Mouse (Mus musculus): ENCODE measurements around the gene AI661453. TPM values are rescaled to one million over a fixed set of nuclear protein-coding genes. Genes with fewer than 3 reads are reported as not detected.

The AI661453 gene
- polyA plus RNA-seq, 1 experiment from 2014 or later: 2.8 TPM

DNA sequence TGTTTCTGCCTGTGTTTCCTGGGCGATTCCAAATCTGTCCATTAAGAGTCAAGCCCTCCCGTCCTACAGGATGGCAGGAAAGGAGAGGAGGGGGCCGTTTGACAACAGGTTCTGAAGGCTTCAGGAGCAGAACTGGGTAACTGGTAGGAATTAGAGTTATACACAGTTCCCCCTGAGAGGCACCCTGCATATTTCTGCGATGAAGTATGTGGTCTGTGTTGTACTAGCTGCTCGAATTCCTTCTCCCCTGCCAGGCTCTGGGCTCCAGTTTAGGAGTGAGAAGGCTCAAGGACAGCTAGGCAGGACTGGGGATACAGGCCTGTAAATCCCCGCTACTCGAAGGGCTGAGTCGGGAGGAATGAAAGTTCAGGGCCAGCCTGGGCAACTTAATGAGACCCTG lies 81.8 kb downstream of the AI661453 start:
- H3K4me2 ChIP-seq (replicated peaks; ENCODE audit: low read depth, low read length): peak overlapping the region; percentile 12; the same call in 1 of the 2 replicates
- no peak overlapping the region for H3K4me3 ChIP-seq (ENCODE audit: low read depth, low read length)
- WGBS: 20% methylated on average over 8 of the region's 8 CpGs
- H3K9me3 ChIP-seq (ENCODE audit: low read length): no peaks in the 10 kb centered on the region
- peak; percentile 67 for ATAC-seq
- peak overlapping the region; percentile 89 for H3K27ac ChIP-seq (ENCODE audit: low read length)
- H3K4me1 ChIP-seq (ENCODE audit: insufficient read depth, low read depth, low read length): peaks cover 35% of the 10 kb centered on the region
- no peaks in the 10 kb centered on the region for H3K27me3 ChIP-seq (replicated peaks; ENCODE audit: insufficient read depth, low read length)
- TF ChIP-seq CTCF (IDR thresholded peaks at IDR 0.05) (no peak), EP300 (IDR thresholded peaks at IDR 0.05) (peak; percentile 33; the same call in 1 of the 2 replicates)
- H3K9ac ChIP-seq (replicated peaks; ENCODE audit: low read depth): no peak overlapping the region
- H3K36me3 ChIP-seq (ENCODE audit: insufficient read depth, low read length): peaks cover 5% of the 10 kb centered on the region; the same call in 1 of the 2 replicates
- DNase-seq (ENCODE audit: low spot score): peak; percentile 88

Other genes with a start within 250 kb of the AI661453 start
- gene Mrps10, start 67.7 kb upstream of the AI661453 start, polyA plus RNA-seq (2015; fragmentation: Nextera tagmentation; extraction: Ambion mirVana): 43.2 and 47.5 TPM in 2 replicates
- 0.23 and 0.43 TPM in 2 replicates for gene Guca1b, start 51.2 kb upstream of the AI661453 start, polyA plus RNA-seq (2015; fragmentation: Nextera tagmentation; extraction: Ambion mirVana)
- 1.9 and 2.0 TPM in 2 replicates for gene Guca1a, start 36.0 kb upstream of the AI661453 start, polyA plus RNA-seq (2015; fragmentation: Nextera tagmentation; extraction: Ambion mirVana)
- 0.15 and 0.44 TPM in 2 replicates for gene 1700001C19Rik, start 761 bp downstream of the AI661453 start, polyA plus RNA-seq (2015; fragmentation: Nextera tagmentation; extraction: Ambion mirVana)
- 16.0 and 22.4 TPM in 2 replicates for gene Taf8, start 65.7 kb downstream of the AI661453 start, polyA plus RNA-seq (2015; fragmentation: Nextera tagmentation; extraction: Ambion mirVana)
- gene Ccnd3, start 68.4 kb downstream of the AI661453 start, polyA plus RNA-seq (2015; fragmentation: Nextera tagmentation; extraction: Ambion mirVana): 195 and 214 TPM in 2 replicates
- 9.9 and 10.4 TPM in 2 replicates for gene Bysl, start 174.9 kb downstream of the AI661453 start, polyA plus RNA-seq (2015; fragmentation: Nextera tagmentation; extraction: Ambion mirVana)
- gene Med20, start 175.0 kb downstream of the AI661453 start, polyA plus RNA-seq (2015; fragmentation: Nextera tagmentation; extraction: Ambion mirVana): 31.6 and 32.8 TPM in 2 replicates
- gene Gm20517, start 175.0 kb downstream of the AI661453 start, polyA plus RNA-seq (2015; fragmentation: Nextera tagmentation; extraction: Ambion mirVana): 0.64 and 1.4 TPM in 2 replicates
- gene Usp49, start 194.1 kb downstream of the AI661453 start, polyA plus RNA-seq (2015; fragmentation: Nextera tagmentation; extraction: Ambion mirVana): 3.3 and 4.1 TPM in 2 replicates

Measured in lung, postnatal 0 days (tissue).